Mouse (Mus musculus) liver, adult 2 months (tissue): ENCODE measurements around the gene Napepld.

ENCODE experiments used
- CTCF ChIP-seq: fragments of 200-500 bp; IDR thresholded peaks from 2 replicates; pipeline ENCODE4 v1.5.1; 2011; ENCODE audit warnings: low read depth, low read length, control low read depth
- POLR2A ChIP-seq: fragments of 200-500 bp; IDR thresholded peaks from 2 replicates; pipeline ENCODE4 v1.6.1; 2011; ENCODE audit warnings: low read length, control low read depth; ENCODE audit not compliant: insufficient read depth; ENCODE audit errors: extremely low read depth

DNA sequence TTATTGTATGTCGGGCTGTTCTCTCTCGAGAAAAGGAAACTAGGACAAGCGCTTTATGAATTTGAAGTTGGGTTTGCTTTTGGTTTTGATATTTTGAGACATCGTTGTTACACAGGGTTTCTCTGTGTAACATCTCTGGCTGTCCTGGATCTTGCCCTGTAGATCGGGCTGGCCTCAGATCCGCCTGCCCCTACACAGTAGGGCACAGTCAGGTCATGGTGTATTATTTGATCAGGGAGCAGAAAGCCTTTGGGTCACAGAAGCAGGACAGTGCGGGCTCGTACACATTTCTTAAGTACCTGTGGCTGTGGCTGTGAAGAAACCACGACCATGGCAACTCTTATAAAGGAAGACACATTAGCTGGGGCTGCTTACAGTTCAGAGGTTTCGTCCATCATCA is 36.4 kb upstream of the Napepld start:
- TF ChIP-seq CTCF (no peak), POLR2A (no peak)
